Mouse (Mus musculus): ENCODE data around the gene Zwilch. TPM values are rescaled to one million over a fixed set of nuclear protein-coding genes. Genes with fewer than 3 reads are reported as not detected.

The Zwilch gene
- polyA plus RNA-seq, 1 experiment from 2014 or later, result 5.1 TPM

DNA sequence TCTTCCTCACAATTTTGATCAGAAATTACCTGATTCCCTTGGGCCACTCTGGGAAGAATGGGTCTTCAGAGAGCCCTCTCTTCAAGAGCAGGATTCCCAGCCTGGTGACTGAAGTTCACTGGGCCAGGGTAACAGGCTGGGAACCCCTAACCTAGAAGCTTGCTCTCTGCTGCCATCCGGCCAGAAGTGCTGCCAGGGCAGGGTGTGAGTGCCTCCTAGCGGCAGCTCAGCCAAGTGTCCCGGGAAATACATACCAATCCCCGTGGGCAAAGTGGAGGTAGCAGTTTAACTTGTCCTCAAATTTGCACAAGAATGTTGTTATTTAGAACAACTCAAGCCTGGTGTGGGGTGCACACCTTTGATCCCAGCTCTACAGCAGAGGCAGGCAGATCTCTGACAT is 72.5 kb downstream of the Zwilch start:
- 2% methylated on average over 4 of the region's 4 CpGs for WGBS
- no peak overlapping the region for H3K4me3 ChIP-seq (ENCODE audit: low read depth, low read length)
- no peak overlapping the region for H3K9ac ChIP-seq (ENCODE audit: low read depth, low read length)
- no peaks in the 10 kb centered on the region for H3K4me1 ChIP-seq (ENCODE audit: control insufficient read depth, insufficient read depth, low read length)
- no peaks in the 10 kb centered on the region for H3K9me3 ChIP-seq (replicated peaks; ENCODE audit: control insufficient read depth, low read length, poor library complexity, severe bottlenecking)
- ATAC-seq, result no peak
- no peak overlapping the region for H3K27ac ChIP-seq (ENCODE audit: low read length)
- no peaks in the 10 kb centered on the region for H3K36me3 ChIP-seq (ENCODE audit: control insufficient read depth, insufficient read depth, low read length)
- H3K27me3 ChIP-seq (ENCODE audit: control insufficient read depth, insufficient read depth, low read depth, low read length), result no peaks in the 10 kb centered on the region
- H3K4me2 ChIP-seq (ENCODE audit: low read length), result no peak overlapping the region

DNA sequence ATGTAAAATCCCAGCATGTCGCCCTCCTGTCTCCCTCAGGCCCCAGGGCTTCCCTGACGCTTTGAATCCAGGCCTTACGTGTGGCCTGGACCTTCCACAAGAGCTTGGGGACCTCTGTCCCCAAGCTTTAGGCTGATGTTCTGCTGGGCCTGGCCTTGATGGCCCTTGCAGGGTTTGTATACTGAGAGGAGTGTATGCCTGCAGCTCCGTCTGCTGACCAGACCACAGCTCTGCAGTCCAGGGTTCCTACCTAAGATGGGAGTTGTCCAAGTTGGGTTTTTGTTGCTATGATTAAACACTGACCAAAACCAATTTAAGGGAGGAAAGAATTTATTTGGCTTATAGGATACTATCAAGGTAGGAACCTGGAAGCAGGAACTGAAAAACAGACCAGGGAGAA is 74.6 kb downstream of the Zwilch start:
- Histone ChIP-seq H3K4me1 (ENCODE audit: control insufficient read depth, insufficient read depth, low read length) (no peaks in the 10 kb centered on the region), H3K9ac (ENCODE audit: low read depth, low read length) (no peak overlapping the region), H3K27ac (ENCODE audit: low read length) (no peak overlapping the region), H3K27me3 (ENCODE audit: control insufficient read depth, insufficient read depth, low read depth, low read length) (no peaks in the 10 kb centered on the region), H3K4me3 (ENCODE audit: low read depth, low read length) (no peak overlapping the region), H3K9me3 (replicated peaks; ENCODE audit: control insufficient read depth, low read length, poor library complexity, severe bottlenecking) (no peaks in the 10 kb centered on the region), H3K36me3 (ENCODE audit: control insufficient read depth, insufficient read depth, low read length) (no peaks in the 10 kb centered on the region), H3K4me2 (ENCODE audit: low read length) (no peak overlapping the region)
- 57% methylated on average over 4 of the region's 4 CpGs for WGBS
- ATAC-seq, result no peak

DNA sequence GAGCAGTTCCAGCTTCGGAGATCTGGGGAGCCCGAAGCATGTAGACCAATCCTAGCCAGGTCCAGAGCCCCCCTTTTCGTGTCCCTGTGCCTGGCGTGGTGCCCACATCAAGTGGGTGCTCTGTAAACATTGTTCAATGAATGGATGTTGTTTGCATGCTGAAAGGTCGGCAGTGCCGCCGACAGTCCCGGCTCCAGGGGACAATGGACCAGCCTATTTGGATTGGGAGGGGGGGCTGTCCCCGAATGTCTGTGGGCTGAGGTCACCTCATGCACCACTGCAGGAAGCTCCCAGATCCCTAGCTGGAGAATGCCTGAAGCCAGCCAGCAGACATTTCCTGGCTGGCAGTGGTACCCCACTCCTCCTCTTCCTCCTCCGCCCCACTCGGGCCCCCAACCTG is 78.8 kb downstream of the Zwilch start:
- 55% methylated on average over 11 of the region's 11 CpGs for WGBS
- Histone ChIP-seq H3K4me3 (ENCODE audit: low read depth, low read length) (no peak overlapping the region), H3K36me3 (ENCODE audit: control insufficient read depth, insufficient read depth, low read length) (no peaks in the 10 kb centered on the region), H3K4me1 (ENCODE audit: control insufficient read depth, insufficient read depth, low read length) (no peaks in the 10 kb centered on the region), H3K27me3 (ENCODE audit: control insufficient read depth, insufficient read depth, low read depth, low read length) (no peaks in the 10 kb centered on the region), H3K4me2 (ENCODE audit: low read length) (no peak overlapping the region), H3K9ac (ENCODE audit: low read depth, low read length) (no peak overlapping the region), H3K9me3 (replicated peaks; ENCODE audit: control insufficient read depth, low read length, poor library complexity, severe bottlenecking) (no peaks in the 10 kb centered on the region), H3K27ac (ENCODE audit: low read length) (no peak overlapping the region)
- ATAC-seq, result no peak

DNA sequence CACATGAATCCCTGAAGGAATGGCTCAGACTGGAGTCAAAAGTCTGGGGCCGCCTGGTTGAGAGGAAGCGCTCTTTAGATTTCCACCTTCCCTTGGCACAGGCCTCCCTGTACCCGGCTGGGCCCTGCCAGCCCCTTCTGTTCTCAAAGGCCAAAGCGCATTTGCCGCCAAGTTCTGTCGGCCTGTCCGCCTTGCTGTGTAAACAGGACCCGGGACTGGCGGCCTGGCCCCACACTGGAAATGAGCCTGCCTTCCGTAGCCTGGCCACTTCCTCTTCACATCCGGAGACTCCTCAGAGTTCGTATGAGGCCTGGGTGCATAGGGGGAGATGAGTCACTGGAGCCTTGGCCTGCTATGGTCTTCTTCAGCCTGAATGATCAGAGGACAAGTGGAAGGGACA is 83.9 kb downstream of the Zwilch start:
- H3K36me3 ChIP-seq (ENCODE audit: control insufficient read depth, insufficient read depth, low read length), result no peaks in the 10 kb centered on the region
- no peak overlapping the region for H3K4me2 ChIP-seq (ENCODE audit: low read length)
- H3K27ac ChIP-seq (ENCODE audit: low read length), result no peak overlapping the region
- no peaks in the 10 kb centered on the region for H3K9me3 ChIP-seq (replicated peaks; ENCODE audit: control insufficient read depth, low read length, poor library complexity, severe bottlenecking)
- H3K9ac ChIP-seq (ENCODE audit: low read depth, low read length), result no peak overlapping the region
- H3K4me3 ChIP-seq (ENCODE audit: low read depth, low read length), result no peak overlapping the region
- WGBS, result 67% methylated on average over 12 of the region's 12 CpGs
- H3K27me3 ChIP-seq (ENCODE audit: control insufficient read depth, insufficient read depth, low read depth, low read length), result peaks cover 8% of the 10 kb centered on the region; the same call in 1 of the 2 replicates
- peak; percentile 21; the same call in 1 of the 2 replicates for ATAC-seq
- peaks cover 8% of the 10 kb centered on the region for H3K4me1 ChIP-seq (ENCODE audit: control insufficient read depth, insufficient read depth, low read length)

DNA sequence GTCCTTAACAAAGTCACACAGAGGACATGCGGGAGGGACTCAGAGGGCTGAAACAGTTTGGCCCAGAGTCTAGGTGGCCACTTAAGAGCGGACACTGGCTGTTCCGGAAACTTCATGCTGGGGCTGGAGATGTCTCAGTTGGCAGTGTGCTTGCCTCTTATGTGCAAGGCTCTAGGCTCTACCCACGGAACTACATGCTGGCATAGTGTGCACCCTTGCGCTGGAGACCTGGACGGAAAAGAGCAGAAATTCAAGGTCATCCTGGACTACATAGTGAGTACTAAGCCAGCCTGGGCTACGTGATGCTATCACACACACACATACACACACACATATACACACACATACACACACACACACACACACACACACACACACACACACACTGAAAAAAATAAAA is 84.6 kb downstream of the Zwilch start:
- no peak for ATAC-seq

DNA sequence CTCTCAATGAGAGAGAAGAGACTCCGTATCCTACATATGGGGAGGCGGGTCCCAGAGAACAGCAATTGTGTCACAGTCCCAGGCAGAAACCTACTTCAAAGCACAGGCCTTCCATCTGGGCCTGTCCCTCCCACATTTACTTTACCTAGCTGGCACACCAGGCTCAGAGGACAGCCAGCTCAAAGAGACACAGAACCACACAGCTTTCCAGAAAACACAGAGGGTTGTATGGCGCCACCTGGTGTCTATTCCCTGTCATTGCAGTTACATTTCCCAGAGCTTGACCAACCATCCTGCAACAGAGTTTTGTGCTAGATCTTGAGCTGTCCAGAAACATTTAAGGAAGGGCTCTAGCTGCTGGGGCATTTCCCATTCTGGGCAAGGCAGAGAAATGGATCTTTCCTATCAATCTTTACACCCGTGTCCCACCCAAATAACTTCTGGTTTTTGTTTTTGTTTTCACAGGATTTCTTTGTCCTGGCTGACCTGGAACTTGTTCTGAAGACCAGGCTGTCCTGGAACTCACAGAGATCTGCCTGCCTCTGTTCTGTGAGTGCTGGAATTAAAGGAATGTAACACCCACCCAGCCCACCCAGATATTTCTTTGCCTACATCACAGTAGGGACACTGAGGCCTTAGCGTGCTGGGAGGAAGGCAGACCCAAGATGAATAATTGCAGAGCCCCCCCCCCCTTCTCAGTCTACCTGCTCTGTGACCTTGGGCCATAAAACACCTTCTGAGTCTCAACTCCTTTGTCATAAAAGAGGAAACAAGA is 85.3 kb downstream of the Zwilch start:
- no peak overlapping the region for H3K9ac ChIP-seq (ENCODE audit: low read depth, low read length)
- WGBS, result 44% methylated on average over 5 of the region's 5 CpGs
- H3K4me1 ChIP-seq (ENCODE audit: control insufficient read depth, insufficient read depth, low read length), result peaks cover 8% of the 10 kb centered on the region
- no peak overlapping the region for H3K27ac ChIP-seq (ENCODE audit: low read length)
- no peaks in the 10 kb centered on the region for H3K9me3 ChIP-seq (replicated peaks; ENCODE audit: control insufficient read depth, low read length, poor library complexity, severe bottlenecking)
- peaks cover 14% of the 10 kb centered on the region for H3K27me3 ChIP-seq (ENCODE audit: control insufficient read depth, insufficient read depth, low read depth, low read length)
- no peak for ATAC-seq
- no peak overlapping the region for H3K4me3 ChIP-seq (ENCODE audit: low read depth, low read length)
- no peak overlapping the region for H3K4me2 ChIP-seq (ENCODE audit: low read length)
- H3K36me3 ChIP-seq (ENCODE audit: control insufficient read depth, insufficient read depth, low read length), result no peaks in the 10 kb centered on the region

More for the DNA sequence above, 84.6 kb downstream of the Zwilch start:
- Histone ChIP-seq H3K9ac (ENCODE audit: low read depth, low read length) (no peak overlapping the region), H3K27ac (ENCODE audit: low read length) (no peak overlapping the region), H3K4me1 (ENCODE audit: control insufficient read depth, insufficient read depth, low read length) (peaks cover 8% of the 10 kb centered on the region), H3K9me3 (replicated peaks; ENCODE audit: control insufficient read depth, low read length, poor library complexity, severe bottlenecking) (no peaks in the 10 kb centered on the region), H3K27me3 (ENCODE audit: control insufficient read depth, insufficient read depth, low read depth, low read length) (peaks cover 12% of the 10 kb centered on the region), H3K4me2 (ENCODE audit: low read length) (no peak overlapping the region), H3K4me3 (ENCODE audit: low read depth, low read length) (no peak overlapping the region), H3K36me3 (ENCODE audit: control insufficient read depth, insufficient read depth, low read length) (no peaks in the 10 kb centered on the region)
- WGBS, result 92% methylated on average over 7 of the region's 7 CpGs

Other genes starting within 250 kb of the Zwilch start
- 0.99 and 1.0 TPM in 2 replicates for gene Smad6, start 151.0 kb downstream of the Zwilch start, polyA plus RNA-seq (2015; fragmentation: Nextera tagmentation; extraction: Ambion mirVana)
- not detected in 2 replicates for gene Lctl, start 56.0 kb downstream of the Zwilch start, polyA plus RNA-seq (2015; fragmentation: Nextera tagmentation; extraction: Ambion mirVana)
- 564 and 570 TPM in 2 replicates for gene Rpl4, start 271 bp upstream of the Zwilch start, polyA plus RNA-seq (2015; fragmentation: Nextera tagmentation; extraction: Ambion mirVana)
- gene Snapc5, start 6.2 kb upstream of the Zwilch start, polyA plus RNA-seq (2015; fragmentation: Nextera tagmentation; extraction: Ambion mirVana), result 28.3 and 30.8 TPM in 2 replicates
- gene Uchl4, start 62.1 kb upstream of the Zwilch start, polyA plus RNA-seq (2015; fragmentation: Nextera tagmentation; extraction: Ambion mirVana), result 2.7 and 2.9 TPM in 2 replicates
- gene Map2k1, start 80.5 kb upstream of the Zwilch start, polyA plus RNA-seq (2015; fragmentation: Nextera tagmentation; extraction: Ambion mirVana), result 62.6 and 68.4 TPM in 2 replicates
- 56.3 and 66.2 TPM in 2 replicates for gene Tipin, start 108.5 kb upstream of the Zwilch start, polyA plus RNA-seq (2015; fragmentation: Nextera tagmentation; extraction: Ambion mirVana)
- 23.7 and 24.3 TPM in 2 replicates for gene Dis3l, start 168.2 kb upstream of the Zwilch start, polyA plus RNA-seq (2015; fragmentation: Nextera tagmentation; extraction: Ambion mirVana)
- 20.5 and 21.3 TPM in 2 replicates for gene Megf11, start 212.5 kb upstream of the Zwilch start, polyA plus RNA-seq (2015; fragmentation: Nextera tagmentation; extraction: Ambion mirVana)

Measured in midbrain, embryonic 16.5 days (tissue).